Mouse (Mus musculus) erythroid progenitor cell, adult 5-6 weeks (primary cell): Measurements from ENCODE around the gene Vash1. TPM values are rescaled to one million over a fixed set of nuclear protein-coding genes. Genes with fewer than 3 reads are reported as not detected.

Experiments
- ATAC-seq: replicated peaks from 2 replicates; pipeline ENCODE4 v1.8.0; 2016; ENCODE audit warnings: moderate number of reproducible peaks, mild to moderate bottlenecking, moderate TSS enrichment, inconsistent platforms; ENCODE audit not compliant: poor library complexity, low FRiP score, severe bottlenecking
- total RNA-seq, 2 experiments: library from RNA; stranded (forward) in 1 of 2; stranded (reverse) in 1 of 2; fragments of 150-400 nt in 1 of 2; fragments of 186-747, 209-891 nt in 1 of 2; gene quantifications; 2 replicates each; pipeline versions ENCODE4 v1.2.3 to v1.2.4; 2015 to 2017; ENCODE audit warnings: low replicate concordance in 2 of 2

Vash1 gene
- total RNA-seq, 2 experiments from 2014 or later = not detected

DNA sequence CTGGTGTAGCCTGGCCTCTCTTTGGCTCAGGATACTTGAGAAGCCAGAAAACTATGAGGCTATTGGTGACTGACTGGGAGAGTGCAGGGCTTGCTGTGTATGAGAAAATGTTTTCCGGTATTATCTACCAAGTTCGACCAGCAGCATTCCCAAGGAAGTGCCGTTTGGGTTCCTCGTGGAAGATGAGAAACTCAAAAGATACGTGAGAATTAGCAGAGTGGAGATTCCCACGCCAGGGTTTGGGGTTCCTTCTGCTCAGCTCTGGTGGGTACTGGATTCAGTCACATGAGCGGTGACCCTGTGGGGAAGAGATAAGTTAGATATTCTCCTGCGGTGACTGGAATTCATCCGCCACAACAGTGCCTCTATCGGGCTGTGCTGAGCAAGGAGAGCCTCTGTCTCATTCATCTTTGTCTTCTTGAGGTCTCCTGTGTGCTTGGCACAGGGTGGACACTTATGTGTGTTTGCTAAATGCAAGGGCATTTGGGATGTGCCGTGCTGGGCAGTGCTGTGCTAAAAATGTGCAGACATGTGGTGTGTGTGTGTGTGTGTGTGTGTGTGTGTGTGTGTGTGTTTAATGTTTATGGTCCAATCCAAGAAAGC lies 2.2 kb downstream of the Vash1 start:
- no peak for ATAC-seq

DNA sequence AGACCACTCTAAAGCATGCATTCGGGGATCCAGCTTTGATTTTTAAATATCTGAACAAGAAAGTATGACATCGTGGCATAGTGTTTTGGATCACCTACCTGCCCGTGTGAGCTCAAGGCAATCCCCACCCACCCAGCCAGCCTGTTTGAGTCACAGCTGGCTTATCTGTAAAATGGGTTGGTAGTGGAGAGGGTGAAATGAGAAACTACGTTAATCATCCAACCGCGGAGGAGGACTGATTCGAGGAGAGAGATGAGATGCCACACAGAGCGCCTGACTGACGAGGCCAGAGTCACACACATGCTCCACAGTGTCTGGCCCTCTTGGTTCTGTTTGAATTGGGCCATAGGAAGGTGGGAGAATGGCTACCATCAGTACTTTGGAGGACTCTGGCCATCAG lies 3.1 kb downstream of the Vash1 start:
- no peak for ATAC-seq

DNA sequence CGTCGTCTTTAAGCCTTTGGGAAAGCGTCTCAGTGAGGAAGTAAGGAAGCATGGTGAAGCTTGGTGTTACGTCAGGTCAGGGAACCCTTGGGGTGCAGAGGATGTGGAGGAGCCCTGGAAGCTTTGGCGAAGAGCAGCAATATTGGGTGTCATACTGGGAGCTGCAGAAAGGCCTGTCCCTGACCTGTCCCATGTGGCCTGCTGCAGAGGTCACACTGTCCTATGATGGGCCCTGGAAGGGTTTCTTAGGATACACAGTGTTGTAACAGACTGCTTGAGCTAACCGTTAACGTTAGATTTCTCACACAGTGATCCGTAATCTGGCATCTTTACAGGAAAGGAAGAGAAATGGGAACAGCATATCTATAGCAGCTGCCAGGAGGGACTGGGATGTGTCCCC lies 3.7 kb downstream of the Vash1 start:
- no peak for ATAC-seq

DNA sequence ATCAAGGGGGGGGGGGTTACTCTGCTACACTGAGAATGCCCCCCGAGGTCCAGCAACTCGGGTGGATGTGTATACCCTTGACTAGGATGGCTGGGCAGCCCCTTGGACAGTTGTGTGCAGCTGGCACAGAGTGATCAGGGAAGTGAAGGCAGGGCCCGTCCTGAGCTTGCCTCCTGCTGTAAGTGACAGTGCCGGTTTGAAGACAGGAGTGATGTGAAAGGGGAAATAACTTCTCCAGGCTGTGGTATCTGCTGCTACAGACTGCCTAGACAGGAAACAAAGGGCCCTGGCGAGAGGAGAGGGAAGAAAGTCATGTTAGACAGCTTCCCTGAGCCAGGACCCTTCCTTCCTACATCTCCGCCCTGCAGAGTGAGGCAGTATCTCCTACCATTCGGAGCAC lies 5.2 kb downstream of the Vash1 start:
- no peak for ATAC-seq

DNA sequence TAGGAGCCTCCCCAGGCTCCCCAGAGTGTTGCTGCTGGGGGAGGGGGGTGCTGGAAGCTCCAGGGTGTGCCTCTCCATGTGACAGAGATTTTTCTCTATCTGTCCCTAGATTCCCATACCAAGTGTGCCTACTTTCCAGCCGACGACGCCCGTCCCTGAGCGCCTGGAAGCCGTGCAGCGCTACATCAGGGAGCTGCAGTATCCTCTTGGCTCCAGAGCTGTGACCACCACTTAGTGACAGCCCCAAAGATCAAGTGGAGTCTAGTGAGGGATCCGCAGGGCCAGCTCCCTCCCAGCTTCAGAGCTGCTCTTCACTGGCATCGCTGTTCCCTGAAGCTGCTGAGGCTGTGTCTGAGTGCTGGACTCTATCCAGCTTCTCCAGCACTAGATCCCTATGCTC lies 6.8 kb downstream of the Vash1 start:
- no peak for ATAC-seq

DNA sequence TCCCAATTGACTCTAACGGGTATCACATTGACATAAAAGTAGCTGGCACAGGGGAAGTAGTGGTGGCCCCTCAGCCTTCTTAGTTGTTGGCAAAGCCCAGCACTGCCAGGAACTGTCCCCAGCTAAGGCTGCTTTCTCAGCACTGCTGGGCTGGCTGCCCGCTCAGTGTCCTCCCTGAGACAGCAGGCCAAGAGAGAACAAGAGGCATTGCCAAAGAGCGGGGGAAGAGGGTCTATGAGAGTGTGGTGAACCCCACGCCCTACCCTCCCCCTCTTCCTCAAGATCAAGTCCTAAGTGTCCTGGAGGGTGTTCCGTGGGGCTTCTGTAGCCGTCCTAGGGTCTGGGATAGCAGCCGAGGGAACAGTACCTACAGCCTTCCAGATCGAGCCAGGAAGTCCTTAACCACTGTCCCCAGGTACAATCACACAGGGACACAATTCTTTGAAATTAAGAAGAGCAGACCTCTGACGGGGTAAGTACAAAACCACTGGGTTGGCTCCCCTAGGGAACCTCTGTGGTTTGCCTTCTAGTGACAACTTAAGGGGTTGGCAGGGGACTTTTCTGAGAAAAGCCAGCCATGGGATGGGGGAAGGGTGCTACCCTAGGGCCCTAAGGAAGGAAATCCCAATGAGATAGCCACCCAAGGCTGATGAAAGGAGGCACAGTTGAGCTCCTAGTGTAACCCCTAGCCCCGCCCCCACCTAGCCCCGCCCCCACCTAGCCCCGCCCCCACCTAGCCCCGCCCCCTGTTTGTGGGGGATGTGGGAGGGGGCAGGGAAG lies 8.2 kb downstream of the Vash1 start:
- no peak for ATAC-seq

DNA sequence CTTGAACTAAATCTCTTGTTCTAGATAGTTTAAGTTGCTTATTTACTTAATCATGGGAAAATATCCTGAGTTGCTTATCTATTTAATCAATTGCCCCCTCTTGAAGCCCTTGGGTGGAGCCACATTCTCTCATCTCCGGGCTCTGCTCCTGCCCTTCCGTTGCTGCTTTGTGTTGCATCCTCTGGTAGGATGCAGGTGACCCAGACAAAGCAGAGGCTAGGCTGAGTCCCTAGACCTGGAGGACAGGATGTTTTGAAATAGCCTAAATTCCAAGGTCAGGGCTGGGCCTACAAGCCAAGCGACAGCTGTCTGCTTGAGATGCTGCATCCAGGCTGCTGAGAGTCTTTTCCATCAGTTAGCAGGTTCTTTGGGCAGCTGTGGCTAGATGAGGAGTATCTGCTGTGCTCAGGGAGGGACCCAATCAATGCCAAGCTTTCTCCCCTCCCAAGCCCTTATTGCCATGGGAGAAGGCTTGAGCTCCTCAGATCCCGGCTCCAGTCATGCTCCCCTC lies 9.0 kb downstream of the Vash1 start:
- no peak for ATAC-seq

DNA sequence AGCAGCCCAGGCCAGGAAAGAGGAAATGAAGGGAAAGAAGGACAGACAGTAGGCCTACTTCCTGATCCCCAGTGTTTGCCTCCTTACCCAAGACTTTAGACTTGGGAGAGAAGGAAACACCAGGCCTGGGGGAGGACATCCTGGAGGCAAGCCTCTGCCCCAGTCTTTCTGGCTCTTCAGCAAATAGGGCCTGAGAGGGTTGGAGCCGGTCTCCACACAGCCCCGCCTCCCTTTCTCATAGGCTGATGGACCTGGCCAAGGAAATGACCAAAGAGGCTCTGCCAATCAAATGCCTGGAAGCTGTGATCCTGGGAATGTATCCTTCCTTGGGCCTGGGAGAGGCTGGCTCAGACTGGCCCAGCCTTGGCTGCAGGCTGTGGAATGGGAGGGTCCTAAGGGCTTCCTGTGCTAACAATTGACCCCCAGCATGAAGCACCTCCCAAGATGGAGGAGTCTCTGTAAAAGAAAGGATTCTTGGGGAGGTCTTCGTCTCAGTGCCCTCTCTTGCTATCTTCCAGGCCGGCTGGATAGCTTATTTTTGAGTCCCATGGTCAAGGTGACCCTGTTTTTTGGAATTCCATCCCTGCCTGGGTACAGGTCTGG lies 9.6 kb downstream of the Vash1 start:
- no peak for ATAC-seq

DNA sequence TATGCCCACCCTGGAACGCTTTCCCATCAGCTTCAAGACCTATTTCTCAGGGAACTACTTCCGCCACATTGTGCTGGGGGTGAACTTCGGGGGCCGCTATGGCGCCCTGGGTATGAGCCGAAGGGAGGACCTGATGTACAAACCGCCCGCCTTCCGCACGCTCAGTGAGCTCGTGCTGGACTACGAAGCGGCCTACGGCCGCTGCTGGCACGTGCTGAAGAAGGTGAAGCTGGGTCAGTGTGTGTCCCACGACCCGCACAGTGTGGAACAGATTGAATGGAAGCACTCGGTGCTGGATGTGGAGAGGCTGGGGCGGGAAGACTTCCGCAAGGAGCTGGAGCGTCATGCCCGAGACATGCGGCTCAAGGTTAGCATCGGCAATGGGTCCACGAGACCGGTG lies 10.4 kb downstream of the Vash1 start:
- ATAC-seq = no peak

DNA sequence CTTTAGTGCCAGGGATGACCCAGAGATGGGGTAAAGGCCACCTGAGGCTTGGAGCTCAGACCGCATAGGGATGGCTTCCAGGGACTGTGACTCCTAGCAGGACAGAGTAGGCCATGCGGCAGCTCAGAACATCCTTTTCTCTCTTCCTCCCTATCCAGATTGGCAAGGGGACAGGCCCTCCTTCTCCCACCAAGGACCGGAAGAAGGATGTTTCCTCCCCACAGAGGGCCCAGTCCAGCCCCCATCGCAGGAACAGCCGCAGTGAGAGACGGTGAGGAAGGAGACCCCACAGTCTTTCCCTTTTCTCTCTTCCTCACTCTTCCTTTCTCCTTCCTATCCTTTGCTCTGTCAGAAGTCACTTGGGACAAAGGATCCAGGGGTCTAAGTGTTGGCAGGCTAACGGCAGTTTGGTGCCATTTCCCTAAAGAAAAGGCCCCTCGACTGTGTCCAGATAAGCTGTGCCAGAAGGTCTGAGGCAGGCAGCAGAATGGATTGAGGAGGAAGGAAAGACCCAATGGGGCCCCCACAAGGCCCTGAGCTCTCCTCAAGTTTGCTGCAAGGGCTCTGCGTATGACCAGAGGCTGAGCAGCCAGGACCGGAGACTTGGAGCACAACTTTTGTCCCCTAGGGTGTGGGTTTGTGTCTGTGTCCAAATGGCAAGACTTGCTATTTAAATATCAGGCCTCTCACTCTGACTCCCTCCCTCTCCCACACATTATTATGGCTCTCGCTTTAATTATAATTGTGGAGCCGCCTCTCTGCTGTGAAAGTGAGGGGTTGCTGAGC lies 12.4 kb downstream of the Vash1 start:
- ATAC-seq = no peak

DNA sequence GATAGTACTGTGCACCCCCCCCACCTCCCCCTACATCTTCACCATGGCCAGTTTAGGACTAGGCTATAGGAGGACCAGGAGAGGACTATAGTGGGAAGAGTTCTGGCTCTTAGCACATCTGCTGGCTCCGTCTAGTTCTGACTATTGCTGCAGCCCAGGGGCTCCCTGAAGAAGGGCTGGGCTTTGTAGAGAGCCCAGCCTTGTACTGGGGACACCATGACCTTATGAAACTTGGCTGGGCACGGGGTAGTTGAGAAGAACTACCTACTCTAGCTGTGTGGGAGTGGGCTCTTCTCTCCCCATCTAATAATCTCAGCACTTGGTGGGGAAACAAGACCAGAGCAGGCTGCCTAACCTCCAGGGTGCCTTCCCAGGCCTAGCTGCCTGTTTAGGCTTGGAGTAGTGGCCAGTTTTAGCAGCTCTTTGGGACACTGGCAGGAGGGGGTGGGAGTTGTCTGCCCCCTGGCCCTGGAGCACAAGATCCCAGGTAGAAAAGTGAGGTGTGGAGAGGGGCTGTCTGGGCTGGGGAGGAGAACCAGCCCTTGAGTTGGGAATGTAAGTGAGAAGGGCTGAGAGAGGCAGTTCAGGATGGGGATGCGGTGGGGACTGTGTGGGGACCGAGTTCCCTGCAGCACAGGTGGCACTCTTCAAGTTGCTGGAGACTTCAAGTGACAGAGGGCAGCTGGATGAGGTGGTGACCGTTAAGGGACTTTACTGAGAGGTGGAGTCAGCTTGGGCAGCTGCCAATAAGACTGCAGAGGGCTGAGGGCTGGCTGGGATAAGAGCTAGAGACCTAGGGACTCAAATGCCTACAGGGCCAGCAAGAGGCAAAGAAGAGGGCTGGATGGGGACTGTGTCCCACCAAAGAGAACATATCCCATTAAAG lies 14.2 kb downstream of the Vash1 start:
- no peak for ATAC-seq

DNA sequence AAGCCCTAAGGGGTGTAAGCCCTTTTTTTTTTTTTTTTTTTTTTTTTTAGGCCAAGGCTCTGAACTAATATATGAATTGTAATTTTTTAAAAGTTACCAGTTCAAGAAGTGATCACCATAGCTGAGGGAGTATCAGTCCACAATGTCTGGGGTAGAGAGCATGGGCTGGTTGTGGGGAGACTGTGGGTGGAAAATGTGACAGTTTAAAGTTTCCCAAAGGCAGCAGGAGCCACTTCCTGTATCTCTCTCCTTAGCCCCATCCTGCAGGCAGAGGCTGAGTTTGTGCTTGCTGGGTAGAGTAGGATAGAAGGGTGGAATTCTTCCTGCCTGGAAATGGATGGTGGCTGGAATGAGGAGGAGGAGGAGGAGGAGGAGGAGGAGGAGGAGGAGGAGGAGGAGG lies 14.9 kb downstream of the Vash1 start:
- no peak for ATAC-seq

DNA sequence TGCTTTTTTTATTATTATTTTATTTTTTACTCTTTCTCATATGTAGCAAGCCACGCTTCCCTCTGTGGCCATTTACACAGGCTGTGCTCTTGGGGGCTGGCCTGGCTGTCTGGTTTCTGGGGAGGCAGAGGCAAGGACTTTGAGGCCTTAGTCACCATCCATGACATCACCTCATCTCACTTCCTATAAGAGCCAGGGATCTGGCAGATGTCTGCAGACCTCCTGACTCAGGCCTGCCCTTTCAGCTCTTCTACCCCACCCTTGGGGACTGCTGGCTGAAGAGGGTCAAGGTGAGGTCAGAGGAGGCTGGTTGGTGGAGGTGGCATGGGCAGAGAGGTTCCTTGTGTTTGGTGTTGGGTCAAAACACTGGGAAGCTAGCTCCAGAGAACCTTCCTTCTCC lies 15.9 kb downstream of the Vash1 start:
- ATAC-seq = no peak

DNA sequence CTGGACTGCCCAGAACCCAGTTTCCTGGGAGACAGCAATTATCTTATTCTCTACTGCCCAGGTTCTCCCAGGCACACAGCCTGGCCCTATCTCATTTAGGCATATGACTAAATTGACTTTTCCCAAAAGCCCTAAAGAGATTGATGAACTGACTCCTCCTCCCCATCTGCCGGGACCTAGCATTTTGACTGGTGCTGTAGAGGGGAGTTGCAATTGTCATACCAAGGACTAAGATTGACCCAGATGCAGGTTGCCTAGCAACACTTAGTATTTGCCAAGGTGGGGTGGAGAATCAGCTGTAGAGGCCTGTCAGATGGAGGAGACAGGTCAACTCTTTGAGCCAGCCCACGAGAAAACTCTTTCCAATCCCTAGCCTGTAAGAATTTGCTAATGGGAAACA lies 19.5 kb downstream of the Vash1 start:
- ATAC-seq = no peak

DNA sequence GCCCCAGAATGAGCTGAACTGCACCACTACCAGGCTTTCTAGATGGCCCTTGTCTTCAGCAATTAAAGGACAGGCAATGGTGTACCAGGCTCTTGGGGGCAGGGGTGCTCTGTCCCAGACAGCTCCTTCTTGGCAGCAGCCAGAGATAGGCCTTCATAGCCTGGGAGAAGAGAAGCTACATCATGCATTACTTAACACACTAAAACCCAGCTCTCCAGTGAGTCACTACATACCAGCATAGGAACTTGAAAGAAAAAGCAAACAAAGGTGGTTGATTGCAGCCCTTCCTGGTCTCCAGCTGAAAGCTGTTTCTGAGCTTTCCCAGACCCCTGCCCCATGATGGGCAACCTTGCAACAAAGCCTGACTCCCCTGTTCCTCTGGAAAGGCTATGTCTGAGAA lies 20.0 kb downstream of the Vash1 start:
- ATAC-seq = no peak

DNA sequence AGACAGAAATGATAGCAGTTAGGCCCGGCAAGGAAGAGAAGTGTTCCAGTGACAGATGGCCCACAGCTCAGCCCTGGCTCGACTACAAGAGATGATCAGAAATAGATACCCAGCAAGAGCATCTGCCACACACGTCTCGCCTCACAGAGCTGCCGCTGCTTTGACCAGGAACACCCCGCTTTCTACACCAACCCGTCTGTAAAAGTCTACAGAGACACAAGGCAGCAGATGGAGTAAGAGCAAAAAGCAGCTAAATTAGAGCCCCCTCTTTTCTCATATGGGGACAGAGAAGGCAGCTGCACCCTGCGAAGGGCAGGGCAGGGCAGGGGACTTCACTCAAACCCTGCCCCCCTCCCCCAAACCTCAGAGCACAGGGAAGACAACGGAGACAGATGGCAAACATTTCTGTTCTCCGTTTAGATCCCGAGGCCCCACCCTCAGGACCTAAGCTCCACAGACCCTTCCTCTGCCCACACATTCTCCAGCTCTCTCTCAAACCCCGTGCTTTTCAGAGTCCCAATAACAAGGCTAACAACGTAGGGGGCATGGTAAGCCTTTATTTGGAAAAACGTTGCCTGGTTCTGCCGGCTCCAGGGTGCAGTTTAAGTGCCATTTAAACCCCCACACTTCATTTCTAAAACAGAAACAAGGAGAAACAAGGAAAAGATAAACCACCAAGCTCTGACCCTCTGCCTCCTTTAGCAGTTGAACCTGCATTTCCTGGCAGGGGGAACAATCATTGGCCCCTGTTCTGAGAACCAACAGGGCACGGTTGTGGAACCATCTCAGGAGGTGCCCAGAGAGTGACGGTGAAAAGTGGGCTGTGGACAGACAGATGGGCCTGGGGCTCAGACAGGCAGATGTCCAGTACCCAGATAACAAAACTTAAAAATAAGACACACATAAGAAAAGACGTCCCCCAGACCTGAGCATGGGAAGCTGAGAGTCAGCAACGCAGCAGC lies 21.7 kb downstream of the Vash1 start:
- ATAC-seq = no peak

DNA sequence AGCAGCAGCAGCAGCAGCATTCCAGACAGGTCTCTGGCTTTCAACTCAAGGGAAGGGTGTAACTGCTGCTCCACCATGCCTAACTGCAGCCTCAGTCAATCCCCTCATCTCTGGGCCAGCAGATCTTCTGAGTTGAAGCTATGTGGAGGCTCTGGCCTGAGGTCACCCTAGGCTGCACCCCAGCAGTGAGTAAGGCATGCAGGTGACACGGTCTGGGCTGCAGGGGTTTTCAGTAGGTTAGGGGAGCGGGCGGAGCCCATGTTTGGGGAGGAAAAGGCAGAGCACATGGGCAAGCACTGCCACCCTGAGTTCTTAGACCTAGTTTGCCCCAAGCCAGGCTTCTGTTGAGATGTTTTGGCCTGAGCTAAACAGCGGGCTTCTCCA lies 22.4 kb downstream of the Vash1 start:
- no peak for ATAC-seq

DNA sequence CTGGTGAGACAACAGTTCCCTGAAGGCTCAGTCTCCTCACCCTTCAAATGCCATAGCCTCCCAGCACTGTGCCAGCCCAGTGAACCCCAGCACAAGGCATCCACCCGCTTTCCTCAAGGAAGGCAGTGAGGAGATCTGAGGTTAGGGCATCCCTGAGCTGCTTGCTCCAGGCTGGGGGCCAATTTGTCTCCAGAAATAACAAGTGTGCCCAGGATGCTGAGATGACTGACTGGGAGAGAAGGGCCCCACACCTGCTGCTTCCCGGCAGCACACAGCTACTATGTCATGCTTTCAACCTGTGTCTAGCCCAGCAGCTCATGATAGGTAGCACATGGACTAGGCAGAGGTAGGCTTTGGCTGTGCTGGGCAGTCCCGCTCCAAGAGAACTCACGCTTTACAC lies 23.0 kb downstream of the Vash1 start:
- ATAC-seq = no peak
